Mouse (Mus musculus) kidney, adult 18-20 months (tissue): ENCODE results near the gene Irs3.

Experiments used
- DNase-seq: peaks from one replicate; pipeline ENCODE4 v3.0.0; 2021

Gene Irs3

DNA sequence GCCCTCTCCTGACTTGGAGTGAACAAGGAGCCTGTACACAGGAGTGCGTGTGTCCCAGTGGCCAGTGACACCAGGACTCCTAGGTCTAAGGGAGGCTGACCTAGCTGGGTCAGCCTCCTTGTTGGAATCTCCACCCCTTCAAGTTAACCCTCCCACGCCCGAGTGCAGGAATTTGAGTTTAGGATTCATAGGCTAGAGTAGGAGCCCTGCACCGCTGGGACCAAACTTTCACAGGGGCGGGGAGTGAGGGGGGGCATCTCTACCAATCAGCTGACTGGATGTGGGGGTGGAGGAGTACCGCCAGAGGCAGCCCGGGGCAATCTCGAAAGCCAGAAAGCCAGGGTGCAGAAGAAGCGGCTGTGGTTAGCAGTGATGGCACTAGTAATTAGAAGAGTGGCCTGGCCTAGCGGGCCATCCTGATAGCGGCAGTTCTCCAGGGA is at the start of gene Irs3:
Irs3 (minus strand) TSS at position 63 of the 440 bp plus-strand sequence.
- peak; percentile 47 for DNase-seq

DNA sequence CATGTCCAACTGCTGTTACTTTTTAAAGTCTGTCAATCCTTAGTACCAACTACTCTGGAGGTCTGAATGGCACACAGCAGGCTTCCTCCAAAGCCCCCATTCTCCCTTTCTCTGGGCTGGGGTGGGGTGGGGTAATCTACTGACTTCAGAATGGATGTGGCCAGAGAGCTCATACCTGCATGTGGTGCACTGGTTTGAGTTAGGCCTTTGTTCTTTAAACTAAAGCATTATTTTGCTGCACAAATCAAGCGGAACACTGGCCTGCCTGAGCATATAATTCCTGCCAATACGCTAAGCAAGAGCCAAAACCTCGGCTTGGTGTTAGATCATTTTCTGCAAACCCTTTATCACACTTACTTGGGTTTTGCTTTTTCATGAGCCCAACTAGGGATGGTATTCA is 49.3 kb upstream of the Irs3 start:
- DNase-seq: no peak

DNA sequence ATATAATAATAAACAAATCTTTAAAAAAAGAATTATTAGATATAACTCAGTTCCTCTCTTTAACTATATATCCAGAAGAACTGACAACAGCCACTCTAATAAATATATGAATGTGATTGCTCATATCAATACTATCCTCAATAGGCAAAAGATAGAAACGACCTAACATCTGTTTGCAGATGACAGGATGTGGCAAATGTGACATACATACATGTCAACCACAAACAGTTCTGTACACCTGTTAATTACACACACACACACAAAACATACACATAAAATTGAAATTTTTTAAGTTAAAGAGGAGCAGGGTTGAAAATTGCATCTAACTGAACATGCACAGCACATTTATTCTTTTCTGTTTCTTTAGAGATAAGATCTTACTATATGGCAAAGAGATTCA is 46.4 kb upstream of the Irs3 start:
- DNase-seq: no peak

DNA sequence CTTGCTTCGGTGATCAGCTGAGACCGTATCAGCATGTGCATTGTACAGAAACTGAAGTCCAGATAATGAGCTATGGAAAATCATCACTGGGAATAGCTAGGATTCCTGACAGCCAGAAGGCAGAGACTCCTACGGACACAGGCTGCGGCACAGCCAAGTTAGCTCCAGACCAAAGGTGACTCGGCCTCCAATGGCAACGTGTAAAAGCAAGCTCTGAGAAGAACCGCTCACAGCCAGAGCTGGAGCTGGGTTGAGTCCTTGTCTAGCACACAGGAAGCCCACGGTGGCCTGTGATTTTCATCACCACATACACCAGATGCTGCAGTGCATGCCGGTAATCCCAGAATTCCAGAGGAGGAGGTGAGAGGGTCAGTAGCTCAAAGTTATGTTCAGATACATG is 45.0 kb upstream of the Irs3 start:
- DNase-seq: no peak

DNA sequence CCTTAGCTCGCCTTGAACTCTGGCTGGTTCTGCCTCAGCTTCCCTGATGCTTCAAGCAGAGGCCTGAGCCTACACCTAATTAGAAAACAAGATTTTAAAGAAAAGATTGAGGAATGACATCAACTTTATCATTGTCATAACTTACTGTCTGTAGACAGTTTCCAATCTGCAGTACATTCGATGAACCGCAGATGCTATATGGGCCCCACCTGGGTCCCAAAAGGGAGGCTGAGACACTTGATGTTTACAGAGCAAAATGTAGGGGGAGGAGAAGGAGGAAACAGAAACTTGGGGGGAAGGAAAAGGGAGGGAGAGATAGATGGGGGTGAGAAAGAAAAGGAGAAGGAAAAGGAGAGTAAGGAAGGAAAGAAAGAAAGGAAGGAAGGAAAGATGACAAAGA is 44.5 kb upstream of the Irs3 start:
- DNase-seq: no peak

DNA sequence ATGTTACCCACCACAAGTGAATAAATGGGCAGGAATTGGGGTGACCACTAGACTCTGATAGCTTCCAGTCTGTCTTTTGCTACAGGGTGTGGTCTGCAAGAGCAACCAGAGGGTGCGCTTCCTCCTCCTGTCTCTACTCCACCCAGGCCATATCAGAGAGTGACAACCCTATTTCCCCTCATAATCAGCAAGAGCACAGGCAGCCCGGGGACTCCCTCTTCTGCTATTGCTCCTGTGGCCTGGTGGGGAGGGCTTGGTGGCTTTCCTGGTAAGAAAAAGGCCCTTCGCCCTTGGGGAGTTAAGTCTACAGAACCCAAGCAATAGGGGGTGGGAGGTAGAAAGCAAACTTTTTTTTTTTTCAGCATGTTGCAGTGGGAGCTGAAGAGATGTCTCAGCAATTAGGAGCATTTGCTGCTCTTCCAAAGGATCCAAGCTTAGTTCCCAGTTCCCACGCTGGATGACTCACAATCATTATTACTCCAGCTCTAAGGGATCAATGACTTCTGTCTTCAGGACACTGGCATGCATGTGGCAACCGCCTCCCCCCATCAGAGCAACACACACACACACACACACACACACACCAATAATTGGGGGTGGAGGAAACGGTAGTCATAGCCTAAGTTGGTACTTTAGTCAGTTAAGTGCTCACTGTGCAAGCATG is 40.7 kb upstream of the Irs3 start:
- no peak for DNase-seq

DNA sequence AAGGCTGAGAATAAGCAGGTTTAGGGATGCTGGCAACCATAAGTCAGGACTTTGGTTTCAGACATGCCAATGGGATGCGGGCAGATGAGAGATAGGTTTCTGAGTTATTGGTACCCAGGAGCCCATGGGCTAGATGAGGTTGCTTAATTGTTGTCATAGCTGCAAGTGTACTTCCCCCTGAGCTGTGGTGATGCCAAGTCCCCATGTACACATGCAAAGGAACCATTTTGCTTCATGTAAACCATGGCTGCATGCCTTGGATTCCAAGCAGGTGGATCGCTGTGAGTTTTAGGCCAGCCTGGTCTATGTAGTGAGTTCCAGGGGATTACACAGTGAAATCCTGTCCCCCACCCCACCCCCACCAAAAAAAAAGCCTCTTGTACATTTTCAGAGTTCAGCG is 40.1 kb upstream of the Irs3 start:
- DNase-seq: no peak

DNA sequence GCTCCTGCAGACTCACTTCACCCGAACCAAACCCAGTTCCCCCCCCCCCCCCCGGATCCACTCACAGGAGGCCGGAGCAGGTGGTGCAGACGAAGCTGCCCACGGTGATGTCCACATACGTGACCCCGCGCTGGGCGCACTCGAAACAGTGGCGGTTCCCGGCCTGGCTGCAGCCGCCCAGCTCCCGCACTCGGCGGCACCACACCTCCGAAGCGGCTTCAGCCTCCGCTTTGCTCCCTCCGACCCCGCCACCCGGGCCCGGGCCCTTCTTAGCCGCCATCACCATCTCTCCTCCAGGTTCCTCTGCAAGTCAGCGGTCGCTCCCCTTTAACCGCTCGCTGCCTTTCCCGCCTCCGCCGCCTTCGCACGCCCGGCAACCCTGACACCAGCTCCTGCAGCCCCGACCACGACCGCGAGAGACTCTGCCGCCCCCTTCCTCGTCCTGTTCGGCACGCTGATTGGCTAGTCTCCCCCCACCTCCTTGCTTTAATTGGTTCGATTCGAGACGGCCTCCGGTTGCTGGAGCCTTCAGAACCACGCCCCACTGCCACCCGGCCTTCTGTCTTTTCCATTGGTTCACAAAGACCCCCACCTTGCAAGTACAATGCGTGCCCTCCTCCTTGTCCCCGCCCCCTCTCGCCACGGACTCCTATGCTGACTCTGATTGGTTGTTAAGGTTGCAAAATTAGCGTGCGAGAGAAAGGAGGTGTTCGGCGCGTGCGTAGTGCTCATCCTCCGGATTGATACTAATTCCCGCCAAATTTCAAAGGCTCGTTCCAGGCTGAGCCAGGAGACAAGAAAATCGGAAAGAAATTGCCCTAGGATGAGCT is 39.0 kb upstream of the Irs3 start, which contains the start of gene Agfg2:
Agfg2 (minus strand) TSS at position 433 of the 830 bp plus-strand sequence.
- peak; percentile 97 for DNase-seq

DNA sequence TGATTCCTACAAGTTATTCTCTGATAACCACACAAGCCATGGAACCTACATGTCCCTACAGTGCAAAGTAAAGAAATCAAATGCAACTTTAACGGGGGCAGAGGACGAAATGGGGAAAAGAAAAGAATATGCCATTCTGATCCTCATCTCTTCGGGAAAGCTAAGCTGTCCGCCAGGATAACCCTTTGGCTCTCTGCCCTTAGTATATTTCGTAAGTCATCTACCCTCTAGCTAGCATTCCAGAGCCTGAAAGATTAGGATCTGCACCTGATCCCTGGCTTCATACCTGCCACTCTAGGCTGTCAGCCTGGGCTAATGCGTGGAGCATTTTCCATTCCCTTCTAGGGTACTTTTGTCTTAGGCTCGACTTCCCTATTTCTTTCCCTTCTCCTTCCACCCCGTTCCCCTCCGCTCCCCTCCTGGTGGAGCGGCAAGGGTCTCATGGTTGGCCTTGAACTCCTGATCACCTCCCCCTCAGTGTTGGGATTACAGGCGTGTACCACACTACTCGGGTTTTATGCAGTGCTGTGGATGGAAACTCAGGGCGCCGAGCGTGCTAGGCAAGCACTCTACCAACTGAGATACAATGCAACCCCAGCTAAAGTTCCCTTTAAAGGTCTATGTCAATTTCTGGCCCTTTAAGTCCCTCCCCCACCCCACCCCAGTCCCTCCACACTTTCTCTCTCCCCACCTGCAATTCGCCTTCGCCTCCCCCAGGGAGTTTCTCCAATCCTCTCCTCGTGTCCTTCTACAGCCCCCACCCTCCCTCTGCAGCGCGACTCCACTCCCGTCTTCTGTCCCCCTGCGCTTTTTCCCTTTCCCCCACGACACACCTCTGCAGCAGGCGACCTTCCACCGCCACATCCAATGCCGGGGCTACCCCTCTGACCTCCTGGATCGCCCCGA is 38.1 kb upstream of the Irs3 start:
- peak; percentile 36 for DNase-seq

DNA sequence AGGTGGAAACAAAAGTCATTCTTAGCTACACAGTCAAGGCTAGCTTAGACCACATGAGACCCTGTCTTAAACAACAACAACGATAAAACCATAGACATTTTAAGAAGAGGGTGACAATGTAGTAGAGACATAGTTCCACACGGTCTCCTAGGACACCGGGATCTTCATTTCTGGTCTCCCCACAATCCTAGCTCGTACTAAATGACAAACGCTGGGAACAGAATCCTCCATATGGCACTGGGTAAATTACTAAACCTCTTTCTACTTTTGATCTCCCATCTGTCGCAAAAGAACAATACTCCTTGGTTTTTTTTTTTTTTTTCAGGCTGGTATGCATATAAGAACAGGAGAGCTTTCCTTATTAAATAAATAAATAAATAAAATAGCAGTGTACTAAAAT is 37.0 kb upstream of the Irs3 start:
- no peak for DNase-seq

DNA sequence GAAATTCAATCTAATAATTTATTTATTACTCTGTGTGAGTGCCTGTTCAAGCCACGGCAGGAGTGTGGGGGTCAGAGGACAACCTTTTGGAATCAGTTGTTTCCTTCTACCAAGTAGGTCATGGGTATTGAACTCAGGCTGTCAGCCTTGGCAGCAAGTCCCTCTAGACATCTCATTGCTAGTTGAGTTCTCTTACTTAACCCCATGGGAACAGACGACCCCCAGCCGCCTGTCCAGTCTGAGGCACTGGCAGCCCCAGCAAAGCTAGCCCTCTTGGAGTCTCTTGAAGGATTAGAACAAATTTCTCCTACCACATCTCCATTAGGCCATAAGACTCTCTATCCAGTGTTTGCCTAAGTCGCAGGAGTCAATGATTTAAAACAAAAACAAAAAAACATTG is 34.2 kb upstream of the Irs3 start:
- no peak for DNase-seq

DNA sequence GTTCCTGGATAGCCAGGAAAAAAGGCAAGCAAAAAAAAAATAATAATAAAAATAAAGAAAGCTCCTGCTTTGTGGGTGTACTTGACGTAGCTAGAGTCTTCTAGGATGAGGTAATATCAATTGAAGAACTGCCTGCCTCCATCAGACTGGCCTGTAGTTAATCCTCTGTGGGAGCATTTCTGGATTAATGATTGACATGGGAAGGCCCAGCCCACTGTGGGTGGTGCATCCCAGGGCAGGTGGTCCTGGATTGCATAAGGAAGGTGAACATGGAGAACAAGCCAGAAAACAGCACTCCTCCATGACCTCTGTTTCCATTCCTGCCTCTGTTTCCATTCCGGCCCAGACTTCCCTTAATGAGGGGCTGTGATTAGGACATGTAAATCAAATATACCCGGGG is 33.2 kb upstream of the Irs3 start:
- DNase-seq: peak; percentile 49

DNA sequence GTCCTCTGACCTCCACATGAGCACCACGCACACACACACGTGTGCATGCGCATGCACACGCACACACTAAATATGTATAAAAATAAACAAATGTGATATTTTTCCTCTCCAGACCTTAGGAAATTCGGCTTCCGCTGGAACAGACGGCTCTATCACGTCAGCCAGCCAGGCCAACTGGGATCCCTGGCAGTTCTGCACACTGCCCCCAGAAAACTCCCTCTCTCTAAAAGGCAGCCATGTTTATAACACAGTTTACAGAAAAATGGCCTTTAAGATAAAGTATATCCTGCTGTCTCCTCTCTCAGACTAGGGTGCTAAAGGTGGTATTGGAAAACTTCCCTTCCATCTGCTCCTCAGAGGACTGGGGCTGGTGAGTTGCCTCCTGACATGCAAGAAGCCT is 32.3 kb upstream of the Irs3 start:
- no peak for DNase-seq

DNA sequence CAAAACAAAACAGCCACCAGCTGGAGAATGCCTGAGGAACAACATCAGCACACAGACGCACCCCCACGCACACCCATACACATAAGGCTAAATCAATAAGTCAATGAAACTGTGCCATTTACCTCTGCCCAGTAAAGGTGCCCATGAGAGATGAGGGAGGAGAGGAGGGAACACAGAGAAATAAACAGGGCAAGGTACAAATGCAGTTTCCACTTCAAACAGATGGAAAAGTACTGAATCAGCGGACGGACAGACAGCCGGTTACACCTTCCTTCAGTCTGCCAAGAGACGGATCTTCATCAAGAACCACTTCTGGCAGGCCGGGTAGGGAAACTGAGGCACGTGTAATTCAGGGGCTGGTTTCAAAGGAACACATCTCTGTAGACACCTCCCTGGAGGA is 29.3 kb upstream of the Irs3 start:
- peak; percentile 38 for DNase-seq

DNA sequence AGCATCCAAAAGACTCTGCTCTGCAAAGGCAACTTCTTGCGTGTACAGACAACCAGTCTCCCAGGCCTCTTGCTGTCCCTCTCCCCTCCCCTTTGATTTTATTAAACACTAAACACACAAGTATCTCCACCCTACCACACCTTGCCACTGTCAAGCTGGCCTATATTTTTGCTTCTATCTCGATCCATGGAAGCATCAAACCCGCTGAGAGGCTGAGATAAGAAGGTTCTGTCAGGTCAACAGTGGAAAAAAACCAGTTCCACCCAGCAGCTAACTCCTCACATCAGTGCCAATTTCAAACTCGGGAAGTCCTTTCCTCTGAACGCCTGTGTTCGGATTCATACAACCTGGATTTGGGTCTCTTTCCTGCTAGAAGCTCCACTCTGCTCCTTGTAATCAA is 27.5 kb upstream of the Irs3 start:
- no peak for DNase-seq

DNA sequence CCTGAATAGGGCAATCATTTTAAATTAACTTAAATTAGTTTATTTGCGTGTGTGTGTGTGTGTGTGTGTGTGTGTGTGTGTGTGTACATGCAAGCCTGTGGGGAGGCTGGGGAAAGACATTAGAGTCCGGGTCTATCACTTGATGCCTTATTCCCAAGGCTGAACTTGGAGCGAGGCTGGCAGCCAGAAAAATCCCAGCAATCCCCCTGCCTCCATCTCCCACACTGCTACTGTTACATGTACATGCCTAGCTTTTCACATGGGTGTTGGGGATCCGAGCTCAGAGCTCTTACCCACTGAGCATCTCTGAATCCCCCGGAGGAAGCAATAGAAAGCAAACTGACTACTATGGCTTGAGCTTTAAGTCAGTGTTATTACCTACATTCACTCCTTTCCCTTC is 26.8 kb upstream of the Irs3 start:
- no peak for DNase-seq

DNA sequence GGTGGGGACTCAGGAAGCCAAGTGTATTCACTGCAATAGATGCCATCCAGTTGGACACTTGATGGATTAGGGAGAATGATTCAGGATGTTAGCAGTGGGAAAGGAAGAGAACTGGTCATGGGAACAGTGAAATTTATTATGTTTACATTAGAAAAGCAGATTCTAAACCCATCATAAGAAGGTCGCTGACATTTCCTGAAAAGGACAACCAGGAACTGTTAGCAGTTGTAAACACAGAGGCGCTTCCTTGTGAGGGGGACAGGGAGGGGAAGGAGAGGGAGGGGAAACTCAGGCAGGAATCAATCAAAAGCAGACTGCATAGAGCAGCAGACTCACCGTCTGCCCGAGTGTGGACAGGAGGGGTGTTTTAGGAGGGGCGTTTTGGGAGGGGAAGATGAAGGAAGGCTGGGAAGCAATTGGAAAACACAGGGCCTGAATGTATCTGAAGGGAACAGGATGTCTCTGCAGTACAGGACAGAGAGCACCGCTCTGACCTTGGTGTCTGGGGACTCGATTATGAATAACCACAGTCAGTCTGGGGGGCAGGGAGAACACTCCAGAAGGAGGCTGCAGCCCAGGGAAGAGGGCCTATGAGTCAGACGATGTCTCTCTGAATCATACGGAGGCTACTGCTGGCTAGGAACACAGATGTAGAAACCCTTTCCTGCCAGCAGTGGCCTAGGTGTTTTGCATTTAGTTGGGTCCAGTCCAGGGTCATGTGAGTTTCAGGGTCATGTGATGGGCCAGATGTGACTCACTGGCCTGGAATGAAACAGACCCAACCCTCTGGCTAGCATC is 26.1 kb upstream of the Irs3 start:
- DNase-seq: peak; percentile 91

DNA sequence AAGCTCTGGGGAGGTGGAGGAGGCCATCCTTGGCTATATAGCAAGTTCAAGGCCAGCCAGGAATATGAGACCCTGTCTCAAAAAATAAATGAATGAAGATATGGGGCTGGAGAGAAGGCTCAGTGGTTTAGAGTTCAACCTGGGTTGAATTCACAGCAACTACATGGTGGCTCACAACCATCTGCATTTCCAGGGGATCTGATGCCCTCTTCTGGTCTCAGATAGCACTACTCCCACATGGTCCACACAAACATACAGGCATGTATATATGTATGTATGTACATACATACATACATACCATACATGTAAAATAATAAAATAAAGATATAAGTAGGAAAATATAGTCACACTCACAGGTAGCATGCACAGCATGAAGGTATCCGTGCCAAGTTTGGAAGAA is 24.7 kb upstream of the Irs3 start:
- DNase-seq: no peak

DNA sequence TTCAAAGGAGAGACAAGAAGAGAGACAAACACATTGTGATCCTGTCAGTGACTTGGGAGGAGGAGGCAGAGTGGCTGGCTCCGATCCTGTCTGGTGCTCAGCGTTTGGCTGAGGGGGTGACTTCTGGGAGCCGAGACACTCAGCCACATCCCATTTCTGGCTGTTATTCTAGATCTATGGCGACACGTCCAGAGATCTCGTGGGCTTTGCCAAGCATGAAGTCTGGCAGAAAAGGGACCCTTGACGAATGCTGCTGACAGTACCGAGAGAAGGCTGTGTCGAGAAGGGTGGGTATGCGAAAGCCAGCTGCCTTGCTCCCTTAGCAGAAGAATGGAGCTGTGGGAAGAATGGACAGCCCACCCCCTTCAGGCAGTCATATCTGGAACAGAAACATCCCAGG is 23.5 kb upstream of the Irs3 start:
- no peak for DNase-seq

DNA sequence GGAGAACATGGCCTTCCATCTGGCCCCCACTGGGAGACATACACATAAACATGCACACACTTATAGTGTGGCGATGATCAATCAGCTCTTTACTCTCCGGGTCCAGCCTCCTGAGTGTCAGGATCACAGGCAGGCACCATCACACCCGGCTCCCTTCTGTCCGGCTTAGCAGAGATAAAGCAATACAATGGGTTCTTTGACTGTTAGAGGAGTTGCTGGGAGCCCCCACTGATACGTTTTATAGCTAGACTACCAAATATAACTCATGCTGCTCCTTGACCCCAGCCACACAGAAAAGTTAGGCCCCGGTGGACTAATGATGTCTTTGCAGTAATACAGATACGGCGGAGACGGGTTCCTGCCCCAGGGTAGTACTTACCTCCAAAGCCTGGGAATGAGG is 17.5 kb upstream of the Irs3 start:
- no peak for DNase-seq

DNA sequence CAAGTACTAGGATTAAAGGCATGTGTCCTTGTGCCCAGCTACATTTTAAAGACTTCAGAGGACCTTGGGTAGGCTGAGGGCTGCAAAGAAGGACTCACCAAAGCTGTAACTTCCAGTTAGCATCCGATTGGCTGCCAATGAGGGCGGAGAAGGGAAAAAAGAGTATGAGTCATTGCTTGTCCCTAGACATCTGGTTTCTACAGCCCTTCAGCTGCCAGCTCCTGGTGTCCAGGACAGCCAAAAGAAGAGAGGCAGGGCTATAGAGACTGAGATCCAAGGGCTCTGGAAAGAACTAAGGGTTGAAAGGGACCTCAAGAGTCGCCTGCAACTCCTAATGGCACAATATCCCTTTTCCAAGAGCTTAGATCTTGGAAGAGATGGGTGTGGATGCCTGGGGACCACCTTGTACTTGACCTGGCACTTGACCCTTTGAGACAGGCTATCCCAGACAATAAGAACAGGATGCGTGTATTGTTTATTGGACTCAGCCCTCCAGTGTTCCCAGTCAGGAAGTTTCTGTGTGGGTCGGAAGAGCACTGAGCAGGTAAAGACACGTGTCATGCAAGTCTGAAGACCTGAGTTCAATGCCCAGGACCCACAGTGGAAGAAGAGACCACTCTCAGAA is 14.7 kb upstream of the Irs3 start:
- DNase-seq: no peak

DNA sequence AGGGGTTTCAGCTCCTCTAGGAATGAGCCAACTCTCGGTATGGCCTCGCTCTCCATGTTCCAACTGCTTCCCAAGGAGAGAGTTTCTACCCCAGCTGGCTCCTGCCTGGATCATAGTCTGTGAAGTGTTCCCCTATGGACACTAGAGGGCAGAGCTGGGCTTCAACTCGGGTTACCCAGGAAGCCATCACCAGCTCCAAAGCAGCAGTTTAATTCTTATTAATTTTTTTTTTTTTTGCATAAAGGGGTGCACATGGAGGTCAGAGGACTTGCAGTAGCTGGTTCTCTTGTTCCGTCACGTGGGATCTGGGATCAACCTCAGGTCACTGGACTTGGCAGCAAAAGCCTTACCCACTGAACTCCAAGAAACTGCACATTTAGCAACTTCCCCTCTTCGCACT is 11.5 kb upstream of the Irs3 start:
- peak; percentile 79 for DNase-seq
